In the genomic region with DNA sequence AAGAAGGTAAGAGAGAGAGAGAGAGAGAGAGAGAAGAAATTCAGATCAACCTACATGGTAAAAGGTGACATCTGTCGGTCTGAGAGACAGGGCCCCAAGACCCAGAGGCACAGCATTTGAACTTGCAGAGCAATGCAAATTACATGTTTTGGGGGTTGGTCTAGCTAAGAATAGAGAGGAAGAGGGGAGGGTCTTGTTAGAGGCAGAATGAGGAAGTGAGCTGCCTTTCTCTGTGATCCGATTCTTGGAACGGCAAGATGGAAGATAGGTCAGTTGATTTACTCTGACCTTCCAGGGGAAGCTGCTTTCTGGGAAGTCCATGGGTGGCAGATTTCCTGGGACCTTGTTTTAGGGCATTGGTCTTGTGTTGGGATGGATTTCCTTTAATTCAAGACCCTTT, we compare ENCODE assay signal across 8 mouse cellular contexts. TPM values are rescaled to one million over a fixed set of nuclear protein-coding genes. Genes with fewer than 3 reads are reported as not detected.
DNase-seq lines count a peak whose midpoint lies in the region; ATAC-seq and TF ChIP-seq lines count a peak whose summit lies in the region.
"Had no signal": no experiment of that assay in that cellular context is flagged by ENCODE, and none has a peak within 500 bp of the region (broad histone marks: within the 10 kb centered on the region; RNA-seq: fewer than 3 reads in every experiment).

No protein-coding gene starts in this region.

- no peak overlapping the region for H3K9ac ChIP-seq in liver, embryonic 14.5 days (replicated peaks)

- TF ChIP-seq POLR2A in small intestine, adult 2 months (IDR thresholded peaks at IDR 0.05; ENCODE audit: low read depth, low read length): no peak

- H3K4me2 ChIP-seq in liver, embryonic 14.5 days (ENCODE audit: low read depth): peak overlapping the region; percentile 34

- peaks cover 0 to 4% of the 10 kb centered on the region in 2 experiments; a peak in 2 of 4 replicates for H3K4me1 ChIP-seq in liver, embryonic 14.5 days (replicated peaks; ENCODE audit: control insufficient read depth in 2 of 2, insufficient read depth in 2 of 2, low read length in 1 of 2)
- H3K4me1 ChIP-seq in small intestine, adult 2 months (ENCODE audit: control insufficient read depth, insufficient read depth, insufficient read length, low read length): peaks cover 7% of the 10 kb centered on the region; the same call in 1 of the 2 replicates

- no peaks in the 10 kb centered on the region for H3K9me3 ChIP-seq in liver, embryonic 14.5 days (ENCODE audit: control insufficient read depth, low read length)

- no peak for TF ChIP-seq CTCF in liver, embryonic 14.5 days (IDR thresholded peaks at IDR 0.05; ENCODE audit: low read depth)
- no peak for TF ChIP-seq CTCF in small intestine, adult 2 months (IDR thresholded peaks at IDR 0.05; ENCODE audit: extremely low read depth, insufficient read length, insufficient replicate concordance, low read depth, low read length)

- H3K27ac ChIP-seq in liver, embryonic 14.5 days: no peak overlapping the region
- peak overlapping the region; percentile 55 for H3K27ac ChIP-seq in small intestine, adult 2 months (ENCODE audit: insufficient read depth, low read depth, low read length)

- peak; percentile 76 for DNase-seq in CD4-positive helper T cell, adult 2 months (ENCODE audit: low read depth, low spot score)
- peak; percentile 95 for DNase-seq in MEL-GATA-1-ER (ENCODE audit: extremely low read depth, low read depth)
- DNase-seq in liver, embryonic 14.5 days (ENCODE audit: low read depth in 3 of 3, low spot score in 3 of 3): peak in 2 of 3 experiments; percentile 7 to 24
- DNase-seq in layer of hippocampus, adult 9-10 months (ENCODE audit: low spot score): no peak
- DNase-seq in cerebellum, postnatal 14 days: no peak
- DNase-seq in left cerebral cortex, postnatal 4 days: no peak
- DNase-seq: kidney, adult 11 months had no signal

- H3K27me3 ChIP-seq in liver, embryonic 14.5 days (ENCODE audit: control insufficient read depth, insufficient read depth, low read length): no peaks in the 10 kb centered on the region
- no peaks in the 10 kb centered on the region for H3K27me3 ChIP-seq in small intestine, adult 2 months (ENCODE audit: control insufficient read depth, insufficient read depth, low read length)

- no peaks in the 10 kb centered on the region for H3K36me3 ChIP-seq in liver, embryonic 14.5 days (replicated peaks; ENCODE audit: control insufficient read depth, insufficient read depth, low read depth)
- H3K36me3 ChIP-seq in small intestine, adult 2 months (ENCODE audit: control insufficient read depth, insufficient read depth, low read length): no peaks in the 10 kb centered on the region

- ATAC-seq in liver, embryonic 14.5 days (ENCODE audit: insufficient read depth): no peak

- intact Hi-C loops in left cerebral cortex, postnatal 4 days (cut with DNase I): no loop called here

- no peak for TF ChIP-seq EP300 in liver, embryonic 14.5 days (IDR thresholded peaks at IDR 0.05; ENCODE audit: low read depth)

- 8% methylated on average over 3 of the region's 3 CpGs for WGBS in liver, embryonic 14.5 days (ENCODE audit: insufficient replicate concordance)
- WGBS in small intestine, adult 2 months: 52% methylated on average over 3 of the region's 3 CpGs

- H3K4me3 ChIP-seq in liver, embryonic 14.5 days (ENCODE audit: insufficient read depth in 1 of 2, low read depth in 2 of 2, low read length in 2 of 2): peak overlapping the region; percentile 15 to 26; a peak in 2 of 4 replicates
- H3K4me3 ChIP-seq in small intestine, adult 2 months (ENCODE audit: low read depth, low read length): peak overlapping the region; percentile 12; the same call in 1 of the 2 replicates

RNA-seq across cellular contexts. Expression of a gene that starts 15.7 kb away (rescaled TPM):
- polyA plus RNA-seq in liver, embryonic 14.5 days (2012; rRNA removed): 2.7 and 3.9 TPM in 2 replicates
- 3.0 and 3.7 TPM in 2 replicates for polyA plus RNA-seq in liver, embryonic 14.5 days (2014; fragmentation: Nextera tagmentation; extraction: Ambion mirVana)
- polyA plus RNA-seq in small intestine, adult 2 months (2012; rRNA removed): 12.2 and 30.8 TPM in 2 replicates
- total RNA-seq in left cerebral cortex, postnatal 4 days (2021): 1 to 10 TPM in 1 of 2 experiments, under 1 TPM in 1; 0.70 to 1.1 TPM

RNA-seq across cellular contexts. Expression of a gene that starts 32.6 kb away (rescaled TPM):
- 7.4 and 8.2 TPM in 2 replicates for polyA plus RNA-seq in liver, embryonic 14.5 days (2012; rRNA removed)
- 12.8 and 13.6 TPM in 2 replicates for polyA plus RNA-seq in liver, embryonic 14.5 days (2014; fragmentation: Nextera tagmentation; extraction: Ambion mirVana)
- 14.5 and 25.1 TPM in 2 replicates for polyA plus RNA-seq in small intestine, adult 2 months (2012; rRNA removed)
- 100 to 1,000 TPM; 585 to 610 TPM for total RNA-seq in left cerebral cortex, postnatal 4 days (2021)

Comparison
In these comparisons a context has a peak if more than half of its experiments do, and no peak if none do; other contexts are left out.
1. DNase-seq: peak in CD4-positive helper T cell, adult 2 months (single experiment), MEL-GATA-1-ER (single experiment) and liver, embryonic 14.5 days (2 of 3); none in layer of hippocampus, adult 9-10 months (single experiment), cerebellum, postnatal 14 days (0 of 2) and left cerebral cortex, postnatal 4 days (single experiment).